Mouse (Mus musculus): Measurements from ENCODE around the gene Zfp341.
A peak's percentile ranks its signal among the peaks of the same experiment; 100 is the strongest.

The Zfp341 gene

GRCm38 (mm10) chr2:154584931-154585601 lies 28.0 kb upstream of the Zfp341 start:
- DNase-seq (ENCODE audit: low read depth in 2 of 2, low spot score in 2 of 2): no peak

- peak in 1 of 2 experiments; percentile 28 for DNase-seq (ENCODE audit: low read depth in 2 of 2, low spot score in 2 of 2)
Observed at GRCm38 (mm10) chr2:154586405-154586804, 26.7 kb upstream of the Zfp341 start.

- no peak for DNase-seq (ENCODE audit: low read depth in 2 of 2, low spot score in 2 of 2)
Observed at GRCm38 (mm10) chr2:154589051-154589450, 24.0 kb upstream of the Zfp341 start.

GRCm38 (mm10) chr2:154591239-154591638 lies 21.9 kb upstream of the Zfp341 start:
- DNase-seq (ENCODE audit: low read depth in 2 of 2, low spot score in 2 of 2): no peak

- DNase-seq (ENCODE audit: low read depth in 2 of 2, low spot score in 2 of 2): peak; percentile 26 to 40
Observed at GRCm38 (mm10) chr2:154593025-154593424, 20.1 kb upstream of the Zfp341 start.

GRCm38 (mm10) chr2:154595775-154596174 lies 17.3 kb upstream of the Zfp341 start:
- no peak for DNase-seq (ENCODE audit: low read depth in 2 of 2, low spot score in 2 of 2)

- DNase-seq (ENCODE audit: low read depth in 2 of 2, low spot score in 2 of 2): no peak
Observed at GRCm38 (mm10) chr2:154597399-154597798, 15.7 kb upstream of the Zfp341 start.

- no peak for DNase-seq (ENCODE audit: low read depth in 2 of 2, low spot score in 2 of 2)
Observed at GRCm38 (mm10) chr2:154600586-154600985, 12.5 kb upstream of the Zfp341 start.

- DNase-seq (ENCODE audit: low read depth in 2 of 2, low spot score in 2 of 2): no peak
Observed at GRCm38 (mm10) chr2:154601324-154601723, 11.8 kb upstream of the Zfp341 start.

- DNase-seq (ENCODE audit: low read depth in 2 of 2, low spot score in 2 of 2): no peak
Observed at GRCm38 (mm10) chr2:154603007-154603637, 10.0 kb upstream of the Zfp341 start.

GRCm38 (mm10) chr2:154603638-154604153 lies 9.4 kb upstream of the Zfp341 start, which contains the start of gene Pxmp4:
TSS of gene Pxmp4 (minus strand) at chr2:154603708.
- DNase-seq (ENCODE audit: low read depth in 2 of 2, low spot score in 2 of 2): peak; percentile 94 to 98

- DNase-seq (ENCODE audit: low read depth in 2 of 2, low spot score in 2 of 2): peak in 1 of 2 experiments; percentile 19
Observed at GRCm38 (mm10) chr2:154604156-154604555, 8.9 kb upstream of the Zfp341 start.

- DNase-seq (ENCODE audit: low read depth in 2 of 2, low spot score in 2 of 2): no peak
Observed at GRCm38 (mm10) chr2:154606965-154607364, 6.1 kb upstream of the Zfp341 start.

GRCm38 (mm10) chr2:154609050-154609767 lies 3.9 kb upstream of the Zfp341 start:
- no peak for DNase-seq (ENCODE audit: low read depth in 2 of 2, low spot score in 2 of 2)

- DNase-seq (ENCODE audit: low read depth in 2 of 2, low spot score in 2 of 2): no peak
Observed at GRCm38 (mm10) chr2:154614841-154615576, 1.9 kb downstream of the Zfp341 start.

- peak in 1 of 2 experiments; percentile 35 for DNase-seq (ENCODE audit: low read depth in 2 of 2, low spot score in 2 of 2)
Observed at GRCm38 (mm10) chr2:154615674-154616073, 2.6 kb downstream of the Zfp341 start.

- no peak for DNase-seq (ENCODE audit: low read depth in 2 of 2, low spot score in 2 of 2)
Observed at GRCm38 (mm10) chr2:154617061-154617460, 4.0 kb downstream of the Zfp341 start.

GRCm38 (mm10) chr2:154621684-154622083 lies 8.6 kb downstream of the Zfp341 start:
- no peak for DNase-seq (ENCODE audit: low read depth in 2 of 2, low spot score in 2 of 2)

GRCm38 (mm10) chr2:154624137-154624536 lies 11.0 kb downstream of the Zfp341 start:
- peak in 1 of 2 experiments; percentile 20 for DNase-seq (ENCODE audit: low read depth in 2 of 2, low spot score in 2 of 2)

GRCm38 (mm10) chr2:154630531-154630930 lies 17.4 kb downstream of the Zfp341 start:
- DNase-seq (ENCODE audit: low read depth in 2 of 2, low spot score in 2 of 2): no peak

GRCm38 (mm10) chr2:154632203-154632780 lies 19.2 kb downstream of the Zfp341 start:
- DNase-seq (ENCODE audit: low read depth in 2 of 2, low spot score in 2 of 2): no peak
